Mouse (Mus musculus): ENCODE results near the gene Nedd9. TPM values are rescaled to one million over a fixed set of nuclear protein-coding genes. Genes with fewer than 3 reads are reported as not detected.

The Nedd9 gene
- total and polyA plus RNA-seq, 3 experiments: 0.15 to 0.25 TPM; not detected in 1

- TF ChIP-seq CHD1 (IDR thresholded peaks at IDR 0.05; ENCODE audit: low read depth, low read length): no peak
- no peak for TF ChIP-seq GATA1 (IDR thresholded peaks at IDR 0.05; ENCODE audit: low read depth, low read length)
- TF ChIP-seq RAD21 (IDR thresholded peaks at IDR 0.05; ENCODE audit: low read depth, low read length): no peak
- TF ChIP-seq POLR2A (IDR thresholded peaks at IDR 0.05; ENCODE audit: control insufficient read depth in 1 of 2, insufficient read depth in 1 of 2, low read depth in 1 of 2, low read length in 2 of 2, poor library complexity in 1 of 2): no peak
- no peak for TF ChIP-seq ETS1 (IDR thresholded peaks at IDR 0.05; ENCODE audit: low read depth, low read length)
- no peak for TF ChIP-seq TAL1 (IDR thresholded peaks at IDR 0.05; ENCODE audit: low read length)
- Histone ChIP-seq H3K9ac (ENCODE audit: control insufficient read depth, low read depth, low read length, poor library complexity, severe bottlenecking) (no peak overlapping the region), H3K27me3 (ENCODE audit: control insufficient read depth in 1 of 2, insufficient read depth in 2 of 2, low read length in 2 of 2) (no peaks in the 10 kb centered on the region)
These were observed 156.4 kb downstream of the Nedd9 start for GRCm38 (mm10) chr13:41330589-41331345.

GRCm38 (mm10) chr13:41330051-41330450 is 157.1 kb downstream of the Nedd9 start:
- Histone ChIP-seq H3K4me1 (ENCODE audit: control insufficient read depth in 1 of 2, insufficient read depth in 2 of 2, low read length in 2 of 2) (no peaks in the 10 kb centered on the region), H3K27ac (ENCODE audit: control insufficient read depth, low read depth, low read length) (no peak overlapping the region), H3K27me3 (ENCODE audit: control insufficient read depth in 1 of 2, insufficient read depth in 2 of 2, low read length in 2 of 2) (no peaks in the 10 kb centered on the region), H3K9me3 (replicated peaks; ENCODE audit: insufficient read depth, low read length) (no peaks in the 10 kb centered on the region), H3K36me3 (ENCODE audit: control insufficient read depth in 1 of 2, insufficient read depth in 2 of 2, low read length in 2 of 2) (no peaks in the 10 kb centered on the region), H3K79me2 (ENCODE audit: control insufficient read depth, insufficient read depth, low read length, poor library complexity) (no peaks in the 10 kb centered on the region), H3K4me3 (ENCODE audit: control insufficient read depth in 1 of 2, insufficient read depth in 1 of 2, low read depth in 2 of 2, low read length in 2 of 2) (no peak overlapping the region), H3K9ac (ENCODE audit: control insufficient read depth, low read depth, low read length, poor library complexity, severe bottlenecking) (no peak overlapping the region)
- TF ChIP-seq KAT2A (conservative IDR thresholded peaks at IDR 0.05; ENCODE audit: low read depth, low read length) (no peak), EP300 (IDR thresholded peaks at IDR 0.05; ENCODE audit: low read depth in 1 of 2, low read length in 2 of 2) (no peak), RCOR1 (IDR thresholded peaks at IDR 0.05; ENCODE audit: low read depth, low read length) (no peak), UBTF (IDR thresholded peaks at IDR 0.05; ENCODE audit: borderline replicate concordance, insufficient read depth, low read depth, low read length) (no peak)
- DNase-seq (ENCODE audit: low read depth, low spot score): no peak

More at GRCm38 (mm10) chr13:41330589-41331345, 156.4 kb downstream of the Nedd9 start:
- DNase-seq (ENCODE audit: low read depth, low spot score): no peak
- no peaks in the 10 kb centered on the region for H3K36me3 ChIP-seq (ENCODE audit: control insufficient read depth in 1 of 2, insufficient read depth in 2 of 2, low read length in 2 of 2)
- H3K4me1 ChIP-seq (ENCODE audit: control insufficient read depth in 1 of 2, insufficient read depth in 2 of 2, low read length in 2 of 2): no peaks in the 10 kb centered on the region
- H3K9me3 ChIP-seq (replicated peaks; ENCODE audit: insufficient read depth, low read length): no peaks in the 10 kb centered on the region
- H3K27ac ChIP-seq (ENCODE audit: control insufficient read depth, low read depth, low read length): no peak overlapping the region
- no peaks in the 10 kb centered on the region for H3K79me2 ChIP-seq (ENCODE audit: control insufficient read depth, insufficient read depth, low read length, poor library complexity)
- H3K4me3 ChIP-seq (ENCODE audit: control insufficient read depth in 1 of 2, insufficient read depth in 1 of 2, low read depth in 2 of 2, low read length in 2 of 2): no peak overlapping the region

- Histone ChIP-seq H3K9ac (ENCODE audit: control insufficient read depth, low read depth, low read length, poor library complexity, severe bottlenecking) (no peak overlapping the region), H3K79me2 (ENCODE audit: control insufficient read depth, insufficient read depth, low read length, poor library complexity) (no peaks in the 10 kb centered on the region), H3K9me3 (replicated peaks; ENCODE audit: insufficient read depth, low read length) (no peaks in the 10 kb centered on the region), H3K27me3 (ENCODE audit: control insufficient read depth in 1 of 2, insufficient read depth in 2 of 2, low read length in 2 of 2) (no peaks in the 10 kb centered on the region), H3K4me3 (ENCODE audit: control insufficient read depth in 1 of 2, insufficient read depth in 1 of 2, low read depth in 2 of 2, low read length in 2 of 2) (no peak overlapping the region), H3K27ac (ENCODE audit: control insufficient read depth, low read depth, low read length) (no peak overlapping the region), H3K36me3 (ENCODE audit: control insufficient read depth in 1 of 2, insufficient read depth in 2 of 2, low read length in 2 of 2) (no peaks in the 10 kb centered on the region), H3K4me1 (ENCODE audit: control insufficient read depth in 1 of 2, insufficient read depth in 2 of 2, low read length in 2 of 2) (no peaks in the 10 kb centered on the region)
- TF ChIP-seq E2F4 (IDR thresholded peaks at IDR 0.05; ENCODE audit: borderline replicate concordance, low read depth, low read length): no peak
- no peak for TF ChIP-seq RAD21 (IDR thresholded peaks at IDR 0.05; ENCODE audit: low read depth, low read length)
- TF ChIP-seq UBTF (IDR thresholded peaks at IDR 0.05; ENCODE audit: borderline replicate concordance, insufficient read depth, low read depth, low read length): no peak
- TF ChIP-seq MYB (IDR thresholded peaks at IDR 0.05; ENCODE audit: low read depth, low read length): no peak
- TF ChIP-seq CTCF (IDR thresholded peaks at IDR 0.05 in 2 of 3, conservative IDR thresholded peaks at IDR 0.05 in 1 of 3; ENCODE audit: control insufficient read depth in 1 of 3, insufficient read depth in 1 of 3, low read depth in 2 of 3, low read length in 3 of 3, poor library complexity in 1 of 3, severe bottlenecking in 1 of 3): no peak
- TF ChIP-seq USF2 (IDR thresholded peaks at IDR 0.05; ENCODE audit: borderline replicate concordance in 1 of 2, insufficient read depth in 1 of 2, low read depth in 1 of 2, low read length in 2 of 2): no peak
- no peak for TF ChIP-seq RCOR1 (IDR thresholded peaks at IDR 0.05; ENCODE audit: low read depth, low read length)
- no peak for TF ChIP-seq MXI1 (IDR thresholded peaks at IDR 0.05; ENCODE audit: low read depth, low read length)
- TF ChIP-seq BHLHE40 (IDR thresholded peaks at IDR 0.05; ENCODE audit: borderline replicate concordance, low read depth, low read length): no peak
- no peak for TF ChIP-seq ZC3H11A (IDR thresholded peaks at IDR 0.05; ENCODE audit: low read depth, low read length)
- no peak for TF ChIP-seq ETS1 (IDR thresholded peaks at IDR 0.05; ENCODE audit: low read depth, low read length)
- no peak for TF ChIP-seq NELFE (IDR thresholded peaks at IDR 0.05; ENCODE audit: low read depth, low read length)
- no peak for TF ChIP-seq POLR2AphosphoS5 (IDR thresholded peaks at IDR 0.05; ENCODE audit: borderline replicate concordance, low read depth, low read length)
- no peak for DNase-seq (ENCODE audit: low read depth, low spot score)
These were observed 158.7 kb downstream of the Nedd9 start for GRCm38 (mm10) chr13:41328481-41328880.
